Mouse (Mus musculus): ENCODE measurements at regions not wholly inside any gene's neighbourhood (a gene's known extent, or its start where the extent isn't known, plus 50 kb on each side); places are given as distances from the start of the nearest gene placed in this dataset.

DNA sequence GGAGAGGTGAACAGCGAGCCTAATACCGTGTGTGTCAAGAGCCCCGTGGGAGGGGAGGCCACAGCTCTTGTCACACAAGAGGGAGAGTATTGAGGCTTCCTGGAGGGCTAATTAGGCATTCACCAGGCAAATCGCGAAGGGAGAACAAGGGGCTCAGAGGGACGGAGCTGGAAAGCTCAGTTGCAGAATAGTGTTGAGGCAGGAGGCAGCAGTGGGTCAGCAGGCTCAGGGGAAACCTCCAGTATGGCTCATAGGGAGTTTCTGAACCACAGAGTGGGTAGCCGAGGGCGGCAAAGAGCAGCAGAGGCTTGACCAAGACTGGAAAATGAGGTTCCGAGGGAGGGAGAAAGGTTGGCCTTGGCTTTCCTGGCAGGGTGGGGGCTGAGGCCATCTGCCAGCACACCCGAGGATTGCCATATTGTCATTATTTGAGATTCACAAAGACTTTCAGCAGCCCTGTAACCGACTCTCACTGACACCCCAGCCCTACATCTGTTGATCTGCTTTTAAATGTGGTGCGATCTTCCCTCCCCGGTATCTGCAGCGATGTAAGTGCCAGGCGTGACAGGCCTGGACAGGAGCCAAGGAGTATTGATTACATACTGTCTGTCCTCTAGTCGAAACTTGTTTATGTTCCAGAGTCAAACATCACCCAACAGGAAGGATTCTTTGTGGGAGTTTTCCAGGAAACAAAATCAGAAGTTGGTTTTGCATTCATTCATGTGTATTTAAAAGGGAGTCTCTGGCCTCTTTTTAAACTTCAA lies 198.5 kb downstream of the Enc1 start:
- DNase-seq, result no peak

GRCm38 (mm10) chr13:97438692-97439091 lies 197.8 kb downstream of the Enc1 start:
- DNase-seq, result no peak

- no peak for DNase-seq
These were observed 197.4 kb downstream of the Enc1 start for GRCm38 (mm10) chr13:97438277-97438676.

GRCm38 (mm10) chr13:97436719-97437350 lies 195.9 kb downstream of the Enc1 start:
- no peak for DNase-seq

GRCm38 (mm10) chr13:97435865-97436718 lies 195.2 kb downstream of the Enc1 start:
- DNase-seq, result peak; percentile 81

DNA sequence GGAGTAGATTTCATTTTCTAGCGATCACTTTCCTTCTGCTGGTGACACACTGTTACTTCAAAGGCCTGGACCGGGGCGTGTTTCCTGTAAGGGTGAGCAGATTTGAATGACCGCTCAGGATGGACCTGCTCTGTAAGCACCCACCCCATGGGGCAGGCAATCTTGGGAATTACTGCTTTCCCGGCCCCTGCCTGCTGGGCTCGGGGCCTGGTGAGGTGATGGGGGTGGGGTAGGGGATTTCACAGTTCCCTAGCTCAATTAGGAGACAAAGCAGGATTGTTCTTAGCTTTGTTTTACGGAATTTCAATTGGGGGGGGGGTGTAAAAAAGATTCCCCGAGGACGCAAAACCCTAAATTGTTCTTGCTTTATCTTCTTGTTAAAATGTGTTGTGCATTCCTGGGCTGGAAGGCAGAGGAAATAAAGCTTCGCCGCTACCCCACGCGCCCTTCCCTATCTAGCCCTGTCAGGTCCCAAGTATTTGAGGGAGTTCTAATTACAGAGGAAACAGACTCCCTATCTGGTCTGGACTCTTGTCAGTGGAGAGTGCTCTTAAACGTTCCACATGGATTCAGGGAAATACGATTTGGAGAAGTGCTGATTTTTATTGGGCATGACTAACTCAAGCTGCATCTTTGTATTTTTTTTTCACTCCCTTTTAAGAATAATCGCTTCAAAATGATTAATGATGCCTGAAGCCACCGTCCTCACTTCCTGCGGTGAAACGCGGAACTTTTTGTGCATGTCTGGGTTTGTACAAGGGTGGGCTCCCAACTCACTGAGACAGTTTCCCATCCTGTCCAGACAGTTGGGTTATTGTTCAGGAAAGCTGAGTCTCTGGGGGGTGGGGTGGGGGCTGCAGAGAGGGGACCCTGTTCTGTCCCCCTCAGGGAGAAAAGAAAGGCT lies 194.3 kb downstream of the Enc1 start:
- DNase-seq, result no peak

- DNase-seq, result no peak
These were observed 193.3 kb downstream of the Enc1 start for GRCm38 (mm10) chr13:97434167-97434566.

- no peak for DNase-seq
These were observed 191.7 kb downstream of the Enc1 start for GRCm38 (mm10) chr13:97432627-97433026.

DNA sequence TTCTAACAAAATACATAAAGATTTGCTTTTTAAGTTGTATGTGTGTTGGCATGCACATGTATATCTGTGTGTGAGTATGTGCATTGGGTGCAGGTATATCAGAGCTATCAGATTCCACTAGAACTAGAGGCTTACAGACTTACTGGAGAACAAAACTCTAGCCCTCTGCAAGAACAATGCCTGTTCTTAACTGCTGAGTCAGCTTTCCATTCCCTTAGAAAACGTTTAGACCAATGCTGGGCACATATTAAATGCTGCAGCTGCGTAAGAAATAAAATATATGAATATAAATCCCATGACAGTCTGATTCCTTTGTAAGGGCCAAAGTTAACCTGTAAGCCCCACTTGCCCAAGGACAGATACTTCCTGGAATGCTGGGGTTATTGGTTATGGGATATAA lies 190.0 kb downstream of the Enc1 start:
- no peak for DNase-seq

DNA sequence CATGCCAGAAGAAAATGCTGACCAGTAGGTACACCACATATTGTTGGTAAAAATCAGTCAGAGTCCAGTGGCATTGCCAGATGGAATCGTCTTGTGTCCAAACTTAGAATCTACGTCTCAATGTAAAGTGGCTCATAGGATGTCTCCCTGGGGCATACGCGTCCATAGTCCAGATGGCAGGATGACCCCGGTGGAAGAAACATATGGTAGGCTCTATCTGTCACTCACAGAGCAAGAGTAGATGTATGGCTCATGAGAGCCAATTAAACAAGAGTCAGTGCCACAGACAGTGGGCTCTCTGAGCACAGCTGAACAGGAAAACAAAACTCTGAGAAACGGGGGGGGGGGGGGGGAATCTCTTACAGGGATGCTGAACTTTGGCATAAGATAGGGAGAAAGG lies 187.3 kb downstream of the Enc1 start:
- DNase-seq, result no peak

- DNase-seq, result no peak
These were observed 186.6 kb downstream of the Enc1 start for GRCm38 (mm10) chr13:97427537-97427936.

GRCm38 (mm10) chr13:97425731-97426130 lies 184.8 kb downstream of the Enc1 start:
- DNase-seq, result no peak

- no peak for DNase-seq
These were observed 183.0 kb downstream of the Enc1 start for GRCm38 (mm10) chr13:97423911-97424310.

- DNase-seq, result no peak
These were observed 182.5 kb downstream of the Enc1 start for GRCm38 (mm10) chr13:97423298-97423817.

GRCm38 (mm10) chr13:97422897-97423296 lies 182.0 kb downstream of the Enc1 start:
- no peak for DNase-seq

GRCm38 (mm10) chr13:97421831-97422230 lies 180.9 kb downstream of the Enc1 start:
- no peak for DNase-seq

DNA sequence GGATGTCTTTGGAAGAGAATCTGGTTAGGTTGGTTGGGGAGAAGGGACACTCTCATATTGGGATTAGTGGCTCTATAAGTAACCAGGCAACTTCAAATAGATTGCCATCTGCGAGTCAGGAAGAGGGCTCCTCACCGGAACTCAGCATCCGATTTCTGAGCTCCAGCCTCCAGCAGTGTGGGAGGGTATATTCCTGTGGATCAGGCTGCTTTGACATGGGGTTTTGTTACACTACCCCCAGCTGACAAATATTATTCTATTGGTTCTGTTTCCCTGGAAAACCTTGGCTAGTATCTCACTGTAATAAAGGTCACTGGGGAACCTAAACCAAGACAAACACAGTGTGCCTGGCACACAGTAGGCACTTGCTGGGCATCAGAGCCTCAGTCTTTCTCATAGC lies 179.9 kb downstream of the Enc1 start:
- no peak for DNase-seq

DNA sequence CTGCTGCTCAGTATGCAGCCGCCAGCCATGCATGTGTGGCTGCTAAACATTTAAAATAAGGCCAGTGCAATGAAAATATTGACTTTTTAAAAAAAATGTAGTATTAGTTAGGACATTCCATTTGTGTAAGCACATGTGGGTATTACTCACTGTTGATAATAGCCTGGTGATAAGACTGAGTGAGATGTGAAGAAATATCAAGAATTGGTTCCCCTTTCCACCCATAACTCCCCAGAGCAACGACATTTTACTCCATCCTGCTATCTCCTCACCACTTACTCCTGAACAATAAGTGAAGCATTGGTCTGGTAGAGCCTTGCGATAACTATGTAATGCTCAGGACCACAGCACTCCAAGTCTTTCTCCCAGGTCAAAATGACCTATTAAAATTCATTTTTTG lies 178.2 kb downstream of the Enc1 start:
- DNase-seq, result no peak

DNA sequence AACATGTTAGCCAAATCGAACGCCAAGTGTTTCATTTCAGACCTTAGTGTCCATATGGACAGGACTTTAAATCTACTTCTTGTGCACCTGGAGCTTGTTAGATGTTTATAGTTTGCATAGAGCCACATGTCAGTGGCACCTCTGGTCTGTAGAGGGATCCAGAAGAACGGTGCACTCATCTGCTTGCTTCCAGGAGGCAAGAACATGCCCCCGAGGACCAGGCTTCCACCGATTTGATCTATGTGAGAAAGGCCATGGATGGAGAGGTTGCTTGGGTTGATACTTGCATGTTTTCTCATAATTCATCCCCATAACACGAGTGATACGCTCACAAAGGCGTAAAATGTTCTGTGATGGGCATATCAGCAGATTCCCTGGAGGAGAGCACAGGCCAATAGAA lies 177.8 kb downstream of the Enc1 start:
- no peak for DNase-seq

DNA sequence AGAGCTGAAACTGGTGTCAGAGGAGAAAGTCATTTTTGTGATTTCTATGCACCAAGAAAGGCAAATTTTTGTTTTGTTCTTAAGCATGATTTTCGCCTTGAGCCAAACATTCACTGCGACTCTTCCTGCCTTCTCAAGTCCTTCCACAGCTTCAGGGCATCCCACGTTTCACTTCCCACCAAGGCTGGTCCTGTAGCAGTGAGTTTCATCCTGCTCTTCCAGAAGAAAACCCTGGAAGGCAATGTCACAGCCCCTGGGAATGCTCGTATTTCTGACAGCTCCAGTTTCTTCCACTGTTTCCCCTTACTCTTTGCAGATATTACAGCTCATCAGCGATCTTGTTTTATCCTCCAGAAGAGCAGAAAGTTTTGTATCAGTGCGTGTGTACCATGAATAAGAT lies 177.2 kb downstream of the Enc1 start:
- DNase-seq, result no peak

- DNase-seq, result no peak
These were observed 175.2 kb downstream of the Enc1 start for GRCm38 (mm10) chr13:97415927-97416709.

GRCm38 (mm10) chr13:97415381-97415780 lies 174.5 kb downstream of the Enc1 start:
- DNase-seq, result no peak

Data from thymus, postnatal 14 days (tissue).